Mouse (Mus musculus) midbrain, embryonic 16.5 days (tissue): Measurements from ENCODE around the gene Abcb1a. TPM values are rescaled to one million over a fixed set of nuclear protein-coding genes. Genes with fewer than 3 reads are reported as not detected.
"Not testable (repeated sequence)": the region's sequence is repeated elsewhere in the genome, so short reads cannot be mapped to it uniquely, and the experiment has no call there.

Experiments used
- ATAC-seq: fragments of 200-750 bp; cut with Nextera tagmentation; 2 replicates; pipeline ENCODE4 v1.8.0; 2017; ENCODE audit warnings: moderate TSS enrichment
- H3K27ac ChIP-seq: fragments of 300-500 bp; sonication (generic); 2 replicates; pipeline ENCODE4 v1.5.1; 2014; ENCODE audit warnings: mild to moderate bottlenecking, low read length, mixed read lengths
- H3K27me3 ChIP-seq: fragments of 300-500 bp; sonication (generic); 2 replicates; pipeline ENCODE4 v1.6.1; 2014; ENCODE audit warnings: low read depth, low read length, mixed read lengths; ENCODE audit not compliant: control insufficient read depth, insufficient read depth
- H3K36me3 ChIP-seq: fragments of 300-500 bp; sonication (generic); 2 replicates; pipeline ENCODE4 v1.6.1; 2014; ENCODE audit warnings: mild to moderate bottlenecking, low read length, moderate library complexity, mixed read lengths; ENCODE audit not compliant: control insufficient read depth, insufficient read depth
- H3K4me1 ChIP-seq: fragments of 300-500 bp; sonication (generic); 2 replicates; pipeline ENCODE4 v1.6.1; 2014; ENCODE audit warnings: mild to moderate bottlenecking, low read length, mixed read lengths; ENCODE audit not compliant: control insufficient read depth, insufficient read depth
- H3K4me2 ChIP-seq: fragments of 300-500 bp; sonication (generic); 2 replicates; pipeline ENCODE4 v1.6.1; 2014; ENCODE audit warnings: mild to moderate bottlenecking, low read length, mixed read lengths
- H3K4me3 ChIP-seq: fragments of 300-500 bp; sonication (generic); 2 replicates; pipeline ENCODE4 v1.5.1; 2014; ENCODE audit warnings: low read depth, mild to moderate bottlenecking, low read length, moderate library complexity, mixed read lengths
- H3K9ac ChIP-seq: fragments of 300-500 bp; sonication (generic); 2 replicates; pipeline ENCODE4 v1.6.1; 2014; ENCODE audit warnings: low read depth, low read length, mixed read lengths
- H3K9me3 ChIP-seq: fragments of 300-500 bp; sonication (generic); replicated peaks from 2 replicates; pipeline ENCODE4 v1.6.1; 2014; ENCODE audit warnings: mild to moderate bottlenecking, low read length, mixed read lengths; ENCODE audit not compliant: control insufficient read depth, poor library complexity, severe bottlenecking
- WGBS: fragments of 180-500 bp; shearing (Covaris S2); extraction: QIAGEN DNeasy Blood & Tissue Kit; methylation state at CpG from one replicate; pipeline ENCODE4 v1.1.7; 2014; 5-methylcytosine and 5-hydroxymethylcytosine counted together
- polyA plus RNA-seq: library from polyadenylated mRNA; unstranded; fragments of >200 nt; fragmentation: Nextera tagmentation; extraction: Ambion mirVana; gene quantifications from 2 replicates; pipeline ENCODE4 v1.2.1, GENCODE M21; 2015

Gene Abcb1a
- polyA plus RNA-seq, 1 experiment from 2014 or later, result 2.1 TPM

DNA sequence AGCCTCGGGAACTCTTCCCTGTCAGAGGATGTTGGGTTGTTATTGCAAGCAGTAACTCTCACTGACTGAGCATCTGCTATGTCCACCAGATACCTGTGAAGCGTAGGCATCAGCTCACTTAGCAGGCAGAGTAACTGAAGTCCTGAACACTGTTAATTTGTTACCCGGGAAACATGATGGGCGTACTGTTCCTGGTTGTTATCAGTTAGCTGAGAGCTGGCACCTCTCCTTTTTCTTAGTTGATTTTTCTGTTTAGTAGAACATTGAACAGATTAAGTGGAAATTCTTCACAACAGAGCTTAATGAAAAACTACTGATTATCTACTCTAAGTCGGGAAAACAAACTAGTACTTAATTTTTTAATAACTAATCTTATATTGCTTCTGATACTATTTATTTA lies 27.7 kb downstream of the Abcb1a start:
- 88% methylated on average over 5 of the region's 5 CpGs for WGBS
- Histone ChIP-seq H3K36me3 (no peaks in the 10 kb centered on the region), H3K4me2 (no peak overlapping the region), H3K9ac (no peak overlapping the region), H3K27ac (no peak overlapping the region), H3K27me3 (no peaks in the 10 kb centered on the region), H3K4me3 (no peak overlapping the region), H3K4me1 (no peaks in the 10 kb centered on the region), H3K9me3 (no peaks in the 10 kb centered on the region)
- ATAC-seq, result no peak

DNA sequence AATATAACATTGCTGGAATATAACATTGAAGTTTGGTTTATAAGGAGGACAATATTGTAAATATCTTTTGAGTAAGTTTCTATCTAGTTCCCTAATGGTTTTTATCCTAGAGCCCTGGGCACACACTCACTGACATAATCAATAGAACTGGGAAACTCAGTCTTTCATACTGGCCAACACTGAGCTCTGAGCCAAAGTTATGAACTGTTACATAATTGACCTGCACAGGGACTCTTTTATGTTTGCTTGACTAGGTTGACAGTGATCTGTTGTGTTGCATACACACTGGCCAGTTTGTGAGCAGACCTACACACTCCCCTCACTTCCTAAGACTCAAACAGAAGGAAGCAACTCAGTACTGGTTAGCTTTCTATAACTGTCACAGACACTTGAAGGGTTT lies 56.2 kb downstream of the Abcb1a start:
- Histone ChIP-seq H3K4me1 (no peaks in the 10 kb centered on the region), H3K36me3 (no peaks in the 10 kb centered on the region), H3K4me3 (no peak overlapping the region), H3K27me3 (no peaks in the 10 kb centered on the region), H3K9ac (no peak overlapping the region), H3K4me2 (no peak overlapping the region), H3K27ac (no peak overlapping the region), H3K9me3 (no peaks in the 10 kb centered on the region)
- no peak for ATAC-seq

DNA sequence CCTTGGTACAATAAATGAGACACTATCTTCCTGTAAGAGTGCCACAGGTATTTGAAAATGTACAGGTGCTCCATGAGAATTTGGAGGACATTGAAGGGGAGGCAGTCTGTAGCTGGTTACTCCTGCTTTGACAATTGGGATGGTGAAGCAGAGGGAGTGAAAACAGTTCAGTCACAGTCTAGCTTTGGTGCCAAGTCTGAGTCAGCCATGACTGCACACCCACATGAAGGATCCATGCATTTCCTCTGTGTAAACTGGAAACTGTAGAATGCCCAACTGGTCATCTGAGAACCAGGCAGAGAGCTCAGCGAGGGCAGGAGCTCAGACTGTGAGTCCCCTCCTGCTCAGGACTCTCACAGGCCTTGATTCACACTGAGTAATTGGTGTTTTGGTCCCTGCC lies 59.7 kb downstream of the Abcb1a start:
- H3K27me3 ChIP-seq, result no peaks in the 10 kb centered on the region
- no peak overlapping the region for H3K27ac ChIP-seq
- H3K4me3 ChIP-seq, result no peak overlapping the region
- H3K4me2 ChIP-seq, result no peak overlapping the region
- H3K4me1 ChIP-seq, result no peaks in the 10 kb centered on the region
- no peak for ATAC-seq
- H3K9me3 ChIP-seq, result no peaks in the 10 kb centered on the region
- no peaks in the 10 kb centered on the region for H3K36me3 ChIP-seq
- WGBS, result 74% methylated on average over 1 of the region's 1 CpGs
- H3K9ac ChIP-seq, result no peak overlapping the region

DNA sequence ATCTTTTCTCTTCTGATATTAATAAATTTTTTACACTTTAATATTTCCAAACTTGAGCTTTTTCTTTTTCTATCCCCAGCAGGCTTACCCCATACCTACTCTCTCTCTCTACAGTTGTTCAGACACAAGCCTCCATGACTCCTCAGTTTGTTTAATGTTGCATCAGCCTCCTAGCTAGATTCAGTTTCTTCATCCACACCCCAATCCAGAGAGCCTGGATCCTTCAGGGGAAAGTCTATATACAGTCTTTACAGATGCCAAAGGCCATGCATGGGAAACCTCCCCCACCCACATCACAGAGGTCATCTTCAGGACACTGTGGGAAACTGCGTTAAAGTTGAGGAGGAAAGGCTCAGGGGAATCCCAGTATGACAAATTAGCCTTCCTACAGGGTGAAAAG lies 62.3 kb downstream of the Abcb1a start:
- 70% methylated on average over 1 of the region's 1 CpGs for WGBS
- no peak for ATAC-seq

DNA sequence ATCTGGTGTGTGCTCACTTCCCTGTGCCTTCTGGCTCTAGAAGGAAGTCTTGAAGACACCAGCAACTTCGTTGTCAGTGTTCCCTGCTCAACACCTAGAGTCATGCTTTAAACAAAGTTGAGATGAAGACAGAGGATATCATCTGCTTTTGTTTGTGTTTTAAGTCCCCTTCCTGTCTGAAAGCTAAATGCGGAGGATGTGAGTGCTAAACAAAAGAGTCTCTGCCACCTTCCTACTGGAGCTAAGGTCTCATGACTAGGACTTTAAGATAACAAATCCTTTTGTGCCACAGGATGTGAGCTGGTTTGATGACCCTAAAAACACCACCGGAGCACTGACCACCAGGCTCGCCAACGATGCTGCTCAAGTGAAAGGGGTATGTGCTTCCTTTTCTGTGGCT lies 63.0 kb downstream of the Abcb1a start:
- H3K4me2 ChIP-seq, result no peak overlapping the region
- ATAC-seq, result no peak
- no peaks in the 10 kb centered on the region for H3K9me3 ChIP-seq
- H3K27ac ChIP-seq, result no peak overlapping the region
- 85% methylated on average over 5 of the region's 5 CpGs for WGBS
- H3K4me1 ChIP-seq, result no peaks in the 10 kb centered on the region
- H3K36me3 ChIP-seq, result no peaks in the 10 kb centered on the region
- no peak overlapping the region for H3K9ac ChIP-seq
- H3K27me3 ChIP-seq, result no peaks in the 10 kb centered on the region
- H3K4me3 ChIP-seq, result no peak overlapping the region

More for the DNA sequence above, 62.3 kb downstream of the Abcb1a start:
- Histone ChIP-seq H3K27me3 (no peaks in the 10 kb centered on the region), H3K4me2 (no peak overlapping the region), H3K36me3 (no peaks in the 10 kb centered on the region), H3K27ac (no peak overlapping the region), H3K4me3 (no peak overlapping the region), H3K9ac (no peak overlapping the region), H3K4me1 (no peaks in the 10 kb centered on the region), H3K9me3 (no peaks in the 10 kb centered on the region)

DNA sequence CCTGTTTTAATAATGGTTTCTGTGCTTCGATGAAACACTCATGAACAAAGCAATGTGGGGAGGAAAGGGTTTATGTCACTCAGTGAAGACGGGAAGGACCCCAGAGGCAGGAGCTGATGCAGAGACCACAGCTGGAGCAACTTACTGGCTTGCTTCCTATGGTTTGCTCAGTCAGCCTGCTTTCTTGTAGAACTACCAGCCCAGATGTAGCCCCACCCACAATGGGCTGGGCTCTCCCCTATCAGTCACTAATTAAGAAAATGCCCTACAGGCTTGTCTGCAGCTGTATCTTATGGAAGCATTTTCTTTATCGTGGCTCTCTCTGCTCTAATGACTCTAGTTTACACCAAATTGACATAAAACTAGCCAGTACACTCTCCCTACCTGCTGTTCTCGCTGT lies 67.9 kb downstream of the Abcb1a start:
- Histone ChIP-seq H3K9me3 (no peaks in the 10 kb centered on the region), H3K4me1 (no peaks in the 10 kb centered on the region), H3K27ac (no peak overlapping the region), H3K27me3 (no peaks in the 10 kb centered on the region), H3K9ac (no peak overlapping the region), H3K4me3 (no peak overlapping the region), H3K36me3 (no peaks in the 10 kb centered on the region), H3K4me2 (no peak overlapping the region)
- 52% methylated on average over 4 of the region's 4 CpGs for WGBS
- ATAC-seq, result no peak

DNA sequence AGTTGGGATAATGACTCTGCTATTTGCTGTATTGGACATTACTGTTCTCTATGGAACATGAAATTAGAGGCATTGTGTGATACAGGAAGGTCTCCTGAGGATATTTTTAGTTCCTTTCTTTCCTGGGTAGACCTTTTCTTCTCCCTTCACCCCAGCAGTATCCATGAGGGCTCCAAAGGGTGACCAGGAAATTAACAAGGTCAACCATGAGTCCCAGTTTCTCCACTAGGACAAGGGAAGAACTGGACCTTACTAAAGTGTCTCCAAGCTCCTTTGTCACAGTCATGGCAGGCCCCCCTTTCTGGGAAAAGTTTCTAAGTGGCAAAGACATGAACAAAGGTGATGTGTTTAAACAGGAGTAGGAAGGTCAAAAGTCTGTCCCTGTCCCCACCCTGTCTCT lies 72.8 kb downstream of the Abcb1a start:
- ATAC-seq, result no peak
- Histone ChIP-seq H3K9ac (no peak overlapping the region), H3K4me2 (no peak overlapping the region), H3K4me1 (no peaks in the 10 kb centered on the region), H3K4me3 (no peak overlapping the region), H3K36me3 (no peaks in the 10 kb centered on the region), H3K27me3 (no peaks in the 10 kb centered on the region), H3K27ac (no peak overlapping the region), H3K9me3 (no peaks in the 10 kb centered on the region)

DNA sequence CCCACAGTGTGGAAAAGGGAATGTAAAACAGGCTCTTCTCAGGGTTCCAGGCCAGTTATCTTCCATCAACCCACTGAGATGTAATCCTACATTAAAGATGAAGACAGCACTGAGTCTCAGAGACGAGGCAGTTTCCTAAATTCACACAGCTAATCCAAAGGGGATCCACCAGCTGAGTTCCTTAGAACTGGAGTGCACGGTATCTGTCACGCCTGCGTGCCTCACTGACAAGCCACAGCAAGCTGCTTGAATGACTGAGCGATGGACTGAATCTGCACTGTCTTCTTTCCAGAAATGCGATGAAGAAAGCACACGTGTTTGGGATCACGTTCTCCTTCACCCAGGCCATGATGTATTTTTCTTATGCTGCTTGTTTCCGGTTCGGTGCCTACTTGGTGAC lies 73.4 kb downstream of the Abcb1a start:
- H3K4me3 ChIP-seq, H3K27me3 ChIP-seq, H3K36me3 ChIP-seq, H3K9ac ChIP-seq, H3K4me1 ChIP-seq, H3K4me2 ChIP-seq, H3K27ac ChIP-seq, H3K9me3 ChIP-seq, ATAC-seq: not testable (repeated sequence)
- 56% methylated on average over 7 of the region's 10 CpGs for WGBS

DNA sequence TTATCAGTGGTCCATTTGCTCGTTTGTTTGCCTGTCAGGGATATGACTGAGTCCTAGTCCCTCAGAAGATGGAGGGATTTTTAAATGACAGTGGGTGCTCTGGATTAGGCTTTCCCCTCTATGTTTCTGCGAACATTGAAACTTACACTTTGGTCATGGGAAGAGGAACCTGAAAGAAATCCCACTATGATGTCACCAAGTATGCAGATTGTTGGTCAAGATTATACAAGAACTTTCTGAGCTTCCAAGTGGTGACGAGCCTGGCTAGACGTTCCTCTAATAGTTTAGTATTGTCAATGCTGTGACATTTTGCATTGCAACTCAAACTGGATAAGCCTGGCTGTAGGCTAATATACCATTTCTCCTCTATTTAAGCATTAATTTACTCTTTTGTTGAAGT lies 76.5 kb downstream of the Abcb1a start:
- Histone ChIP-seq H3K9me3 (no peaks in the 10 kb centered on the region), H3K27ac (no peak overlapping the region), H3K4me1 (no peaks in the 10 kb centered on the region), H3K4me3 (no peak overlapping the region), H3K36me3 (no peaks in the 10 kb centered on the region), H3K9ac (no peak overlapping the region), H3K4me2 (no peak overlapping the region), H3K27me3 (no peaks in the 10 kb centered on the region)
- no peak for ATAC-seq
- WGBS, result 85% methylated on average over 4 of the region's 4 CpGs

DNA sequence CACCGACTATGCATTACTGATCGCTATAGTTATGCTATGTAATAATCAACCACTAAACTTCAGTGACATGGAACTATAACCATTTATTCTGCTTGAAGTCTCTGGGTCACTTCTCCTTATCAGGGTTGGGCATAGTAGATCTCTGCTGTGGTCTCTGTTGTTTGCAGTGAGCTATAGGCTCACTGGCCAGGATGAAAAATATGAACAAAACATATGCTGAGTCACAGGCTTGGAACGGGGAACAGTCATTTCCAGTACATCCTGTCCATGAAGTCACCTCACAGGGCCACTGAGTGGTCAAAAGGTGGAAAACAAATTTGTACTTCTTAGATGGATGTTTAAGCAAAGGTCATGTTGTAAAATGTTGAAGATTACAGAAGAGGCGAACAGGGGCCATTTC lies 77.2 kb downstream of the Abcb1a start:
- Histone ChIP-seq H3K27me3 (no peaks in the 10 kb centered on the region), H3K4me1 (no peaks in the 10 kb centered on the region), H3K9ac (no peak overlapping the region), H3K36me3 (no peaks in the 10 kb centered on the region), H3K27ac (no peak overlapping the region), H3K4me2 (no peak overlapping the region), H3K4me3 (no peak overlapping the region), H3K9me3 (no peaks in the 10 kb centered on the region)
- ATAC-seq, result no peak
- 95% methylated on average over 4 of the region's 4 CpGs for WGBS
